Mouse (Mus musculus): ENCODE measurements at regions not wholly inside any gene's neighbourhood (a gene's known extent, or its start where the extent isn't known, plus 50 kb on each side); places are given as distances from the start of the nearest gene placed in this dataset.

- no peak for ATAC-seq (ENCODE audit: insufficient read depth, low FRiP score)
These were observed 111.1 kb upstream of the Kit start for GRCm38 (mm10) chr5:75463591-75463990.

GRCm38 (mm10) chr5:75465701-75466100 is 109.0 kb upstream of the Kit start:
- H3K27me3 ChIP-seq (ENCODE audit: control insufficient read depth, insufficient read depth, low read length), result no peaks in the 10 kb centered on the region
- H3K36me3 ChIP-seq (ENCODE audit: control insufficient read depth, insufficient read depth, low read length), result no peaks in the 10 kb centered on the region
- no peaks in the 10 kb centered on the region for H3K9me3 ChIP-seq (replicated peaks; ENCODE audit: control insufficient read depth, low read length)
- no peak for ATAC-seq (ENCODE audit: insufficient read depth, low FRiP score)
- no peak overlapping the region for H3K4me3 ChIP-seq (replicated peaks; ENCODE audit: low read length)
- H3K27ac ChIP-seq (ENCODE audit: low read length), result no peak overlapping the region
- WGBS, result 77% methylated on average over 7 of the region's 7 CpGs
- H3K9ac ChIP-seq (ENCODE audit: low read length), result no peak overlapping the region
- no peak overlapping the region for H3K4me2 ChIP-seq (ENCODE audit: low read depth, low read length)
- H3K4me1 ChIP-seq (ENCODE audit: control insufficient read depth, insufficient read depth, low read length), result no peaks in the 10 kb centered on the region

More at GRCm38 (mm10) chr5:75463591-75463990, 111.1 kb upstream of the Kit start:
- no peaks in the 10 kb centered on the region for H3K36me3 ChIP-seq (ENCODE audit: control insufficient read depth, insufficient read depth, low read length)
- no peak overlapping the region for H3K4me3 ChIP-seq (replicated peaks; ENCODE audit: low read length)
- no peaks in the 10 kb centered on the region for H3K27me3 ChIP-seq (ENCODE audit: control insufficient read depth, insufficient read depth, low read length)
- H3K9me3 ChIP-seq (replicated peaks; ENCODE audit: control insufficient read depth, low read length), result no peaks in the 10 kb centered on the region
- no peak overlapping the region for H3K27ac ChIP-seq (ENCODE audit: low read length)
- 72% methylated on average over 4 of the region's 4 CpGs for WGBS
- no peak overlapping the region for H3K9ac ChIP-seq (ENCODE audit: low read length)
- H3K4me1 ChIP-seq (ENCODE audit: control insufficient read depth, insufficient read depth, low read length), result no peaks in the 10 kb centered on the region; the same call in 1 of the 2 replicates
- H3K4me2 ChIP-seq (ENCODE audit: low read depth, low read length), result no peak overlapping the region

- H3K9ac ChIP-seq (ENCODE audit: low read length), result no peak overlapping the region
- 59% methylated on average over 4 of the region's 4 CpGs for WGBS
- ATAC-seq (ENCODE audit: insufficient read depth, low FRiP score), result no peak
- H3K9me3 ChIP-seq (replicated peaks; ENCODE audit: control insufficient read depth, low read length), result no peaks in the 10 kb centered on the region
- H3K4me1 ChIP-seq (ENCODE audit: control insufficient read depth, insufficient read depth, low read length), result no peaks in the 10 kb centered on the region
- no peaks in the 10 kb centered on the region for H3K27me3 ChIP-seq (ENCODE audit: control insufficient read depth, insufficient read depth, low read length)
- H3K4me3 ChIP-seq (replicated peaks; ENCODE audit: low read length), result no peak overlapping the region
- no peaks in the 10 kb centered on the region for H3K36me3 ChIP-seq (ENCODE audit: control insufficient read depth, insufficient read depth, low read length)
- no peak overlapping the region for H3K27ac ChIP-seq (ENCODE audit: low read length)
- no peak overlapping the region for H3K4me2 ChIP-seq (ENCODE audit: low read depth, low read length)
These were observed 107.8 kb upstream of the Kit start for GRCm38 (mm10) chr5:75466941-75467340.

- H3K9me3 ChIP-seq (replicated peaks; ENCODE audit: control insufficient read depth, low read length), result no peaks in the 10 kb centered on the region
- H3K36me3 ChIP-seq (ENCODE audit: control insufficient read depth, insufficient read depth, low read length), result no peaks in the 10 kb centered on the region
- no peaks in the 10 kb centered on the region for H3K4me1 ChIP-seq (ENCODE audit: control insufficient read depth, insufficient read depth, low read length)
- no peak overlapping the region for H3K27ac ChIP-seq (ENCODE audit: low read length)
- no peak for ATAC-seq (ENCODE audit: insufficient read depth, low FRiP score)
- no peaks in the 10 kb centered on the region for H3K27me3 ChIP-seq (ENCODE audit: control insufficient read depth, insufficient read depth, low read length)
- WGBS, result 33% methylated on average over 6 of the region's 6 CpGs
- no peak overlapping the region for H3K9ac ChIP-seq (ENCODE audit: low read length)
- H3K4me3 ChIP-seq (replicated peaks; ENCODE audit: low read length), result no peak overlapping the region
- no peak overlapping the region for H3K4me2 ChIP-seq (ENCODE audit: low read depth, low read length)
These were observed 106.8 kb upstream of the Kit start for GRCm38 (mm10) chr5:75467916-75468315.

GRCm38 (mm10) chr5:75471010-75471409 is 103.7 kb upstream of the Kit start:
- Histone ChIP-seq H3K9ac (ENCODE audit: low read length) (no peak overlapping the region), H3K4me3 (replicated peaks; ENCODE audit: low read length) (no peak overlapping the region), H3K4me2 (ENCODE audit: low read depth, low read length) (no peak overlapping the region), H3K36me3 (ENCODE audit: control insufficient read depth, insufficient read depth, low read length) (no peaks in the 10 kb centered on the region), H3K4me1 (ENCODE audit: control insufficient read depth, insufficient read depth, low read length) (no peaks in the 10 kb centered on the region), H3K9me3 (replicated peaks; ENCODE audit: control insufficient read depth, low read length) (no peaks in the 10 kb centered on the region), H3K27ac (ENCODE audit: low read length) (no peak overlapping the region), H3K27me3 (ENCODE audit: control insufficient read depth, insufficient read depth, low read length) (no peaks in the 10 kb centered on the region)
- 86% methylated on average over 8 of the region's 8 CpGs for WGBS
- ATAC-seq (ENCODE audit: insufficient read depth, low FRiP score), result no peak

GRCm38 (mm10) chr5:75472484-75472883 is 102.2 kb upstream of the Kit start:
- Histone ChIP-seq H3K9me3 (replicated peaks; ENCODE audit: control insufficient read depth, low read length) (no peaks in the 10 kb centered on the region), H3K4me3 (replicated peaks; ENCODE audit: low read length) (no peak overlapping the region), H3K4me2 (ENCODE audit: low read depth, low read length) (no peak overlapping the region), H3K4me1 (ENCODE audit: control insufficient read depth, insufficient read depth, low read length) (no peaks in the 10 kb centered on the region), H3K9ac (ENCODE audit: low read length) (no peak overlapping the region), H3K36me3 (ENCODE audit: control insufficient read depth, insufficient read depth, low read length) (no peaks in the 10 kb centered on the region), H3K27me3 (ENCODE audit: control insufficient read depth, insufficient read depth, low read length) (no peaks in the 10 kb centered on the region), H3K27ac (ENCODE audit: low read length) (no peak overlapping the region)
- ATAC-seq (ENCODE audit: insufficient read depth, low FRiP score), result no peak
- 37% methylated on average over 3 of the region's 3 CpGs for WGBS

- H3K27ac ChIP-seq (ENCODE audit: low read length), result no peak overlapping the region
- H3K27me3 ChIP-seq (ENCODE audit: control insufficient read depth, insufficient read depth, low read length), result no peaks in the 10 kb centered on the region
- no peaks in the 10 kb centered on the region for H3K36me3 ChIP-seq (ENCODE audit: control insufficient read depth, insufficient read depth, low read length)
- H3K4me3 ChIP-seq (replicated peaks; ENCODE audit: low read length), result no peak overlapping the region
- no peaks in the 10 kb centered on the region for H3K9me3 ChIP-seq (replicated peaks; ENCODE audit: control insufficient read depth, low read length)
- 62% methylated on average over 4 of the region's 4 CpGs for WGBS
- H3K4me1 ChIP-seq (ENCODE audit: control insufficient read depth, insufficient read depth, low read length), result peaks cover 13% of the 10 kb centered on the region
- no peak for ATAC-seq (ENCODE audit: insufficient read depth, low FRiP score)
- H3K9ac ChIP-seq (ENCODE audit: low read length), result no peak overlapping the region
- H3K4me2 ChIP-seq (ENCODE audit: low read depth, low read length), result no peak overlapping the region
These were observed 99.3 kb upstream of the Kit start for GRCm38 (mm10) chr5:75475414-75475813.

GRCm38 (mm10) chr5:75478499-75478898 is 96.2 kb upstream of the Kit start:
- no peaks in the 10 kb centered on the region for H3K27me3 ChIP-seq (ENCODE audit: control insufficient read depth, insufficient read depth, low read length)
- no peak overlapping the region for H3K4me2 ChIP-seq (ENCODE audit: low read depth, low read length)
- H3K36me3 ChIP-seq (ENCODE audit: control insufficient read depth, insufficient read depth, low read length), result no peaks in the 10 kb centered on the region
- no peak overlapping the region for H3K27ac ChIP-seq (ENCODE audit: low read length)
- H3K9me3 ChIP-seq (replicated peaks; ENCODE audit: control insufficient read depth, low read length), result no peaks in the 10 kb centered on the region
- peaks cover 13% of the 10 kb centered on the region for H3K4me1 ChIP-seq (ENCODE audit: control insufficient read depth, insufficient read depth, low read length)
- no peak for ATAC-seq (ENCODE audit: insufficient read depth, low FRiP score)
- 17% methylated on average over 1 of the region's 1 CpGs for WGBS
- no peak overlapping the region for H3K4me3 ChIP-seq (replicated peaks; ENCODE audit: low read length)
- H3K9ac ChIP-seq (ENCODE audit: low read length), result no peak overlapping the region

GRCm38 (mm10) chr5:75479149-75479548 is 95.6 kb upstream of the Kit start:
- no peak for ATAC-seq (ENCODE audit: insufficient read depth, low FRiP score)
- no peak overlapping the region for H3K4me2 ChIP-seq (ENCODE audit: low read depth, low read length)
- 40% methylated on average over 11 of the region's 11 CpGs for WGBS

GRCm38 (mm10) chr5:75481595-75481994 is 93.1 kb upstream of the Kit start:
- no peaks in the 10 kb centered on the region for H3K9me3 ChIP-seq (replicated peaks; ENCODE audit: control insufficient read depth, low read length)
- no peak overlapping the region for H3K4me2 ChIP-seq (ENCODE audit: low read depth, low read length)
- no peak for ATAC-seq (ENCODE audit: insufficient read depth, low FRiP score)
- 52% methylated on average over 7 of the region's 7 CpGs for WGBS
- no peak overlapping the region for H3K4me3 ChIP-seq (replicated peaks; ENCODE audit: low read length)
- H3K27me3 ChIP-seq (ENCODE audit: control insufficient read depth, insufficient read depth, low read length), result no peaks in the 10 kb centered on the region
- no peak overlapping the region for H3K27ac ChIP-seq (ENCODE audit: low read length)
- peaks cover 13% of the 10 kb centered on the region for H3K4me1 ChIP-seq (ENCODE audit: control insufficient read depth, insufficient read depth, low read length)
- no peaks in the 10 kb centered on the region for H3K36me3 ChIP-seq (ENCODE audit: control insufficient read depth, insufficient read depth, low read length)
- H3K9ac ChIP-seq (ENCODE audit: low read length), result no peak overlapping the region

More at GRCm38 (mm10) chr5:75479149-75479548, 95.6 kb upstream of the Kit start:
- Histone ChIP-seq H3K27ac (ENCODE audit: low read length) (no peak overlapping the region), H3K36me3 (ENCODE audit: control insufficient read depth, insufficient read depth, low read length) (no peaks in the 10 kb centered on the region), H3K4me3 (replicated peaks; ENCODE audit: low read length) (no peak overlapping the region), H3K4me1 (ENCODE audit: control insufficient read depth, insufficient read depth, low read length) (peaks cover 13% of the 10 kb centered on the region), H3K9me3 (replicated peaks; ENCODE audit: control insufficient read depth, low read length) (no peaks in the 10 kb centered on the region), H3K27me3 (ENCODE audit: control insufficient read depth, insufficient read depth, low read length) (no peaks in the 10 kb centered on the region), H3K9ac (ENCODE audit: low read length) (no peak overlapping the region)
